Mouse (Mus musculus) gonadal fat pad, adult 2 months (tissue): ENCODE results near the gene Ajap1. TPM values are rescaled to one million over a fixed set of nuclear protein-coding genes. Genes with fewer than 3 reads are reported as not detected.

Experiments
- DNase-seq: peaks from one replicate; pipeline ENCODE4 v3.0.0-alpha.2; 2012; ENCODE audit warnings: low read depth
- polyA plus RNA-seq: library from polyadenylated mRNA; depleted of rRNA; stranded (reverse); fragments of >200 nt; gene quantifications from 2 replicates; pipeline ENCODE4 v1.2.3, GENCODE M21; 2012

Ajap1 gene
- polyA plus RNA-seq, 1 experiment: 0.43 TPM

GRCm38 (mm10) chr4:153453496-153453895 is 29.1 kb downstream of the Ajap1 start:
- DNase-seq: no peak

GRCm38 (mm10) chr4:153451516-153451915 is 31.1 kb downstream of the Ajap1 start:
- DNase-seq: no peak

GRCm38 (mm10) chr4:153442522-153442921 is 40.1 kb downstream of the Ajap1 start:
- no peak for DNase-seq

GRCm38 (mm10) chr4:153439868-153440267 is 42.7 kb downstream of the Ajap1 start:
- DNase-seq: no peak

DNA sequence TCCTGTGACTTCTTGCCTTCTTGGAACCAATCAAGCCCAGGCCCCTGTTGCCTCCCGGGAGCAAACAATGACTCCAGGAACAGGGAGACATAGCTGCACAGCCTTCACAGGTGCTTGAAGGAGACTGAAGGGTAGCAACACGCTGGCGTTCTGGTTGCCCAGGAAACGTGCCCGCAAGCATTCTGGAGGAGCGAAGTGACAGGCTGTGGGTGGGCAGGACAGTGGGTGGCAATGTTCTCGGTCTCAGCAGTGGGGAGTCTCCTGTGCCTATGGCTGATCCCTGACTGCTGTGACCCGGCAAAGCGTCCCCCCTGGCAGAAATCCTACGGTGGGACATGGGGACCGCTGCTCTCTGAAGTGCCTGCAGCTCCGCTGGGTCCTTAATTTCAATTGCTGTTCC is 43.6 kb downstream of the Ajap1 start:
- DNase-seq: no peak

DNA sequence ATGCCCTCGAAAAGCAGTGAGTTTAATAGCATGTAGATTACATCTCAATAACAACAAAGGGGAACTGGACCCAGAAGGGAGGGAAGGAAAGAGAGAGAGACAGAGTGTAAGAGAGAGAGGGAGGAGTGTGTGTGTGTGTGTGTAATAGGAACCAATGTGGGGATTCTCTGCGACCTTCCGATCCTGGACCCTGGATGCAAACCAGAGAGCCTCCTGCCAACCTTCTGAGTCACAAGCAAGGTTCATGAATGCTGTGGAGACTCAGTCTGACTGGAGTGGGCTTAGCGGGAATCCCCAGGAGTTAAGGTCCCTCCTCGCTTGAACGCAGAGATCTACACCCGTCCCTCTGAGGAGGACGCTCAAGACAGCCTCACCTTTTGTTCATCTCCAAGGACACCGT is 45.4 kb downstream of the Ajap1 start:
- DNase-seq: no peak

- no peak for DNase-seq
Observed at GRCm38 (mm10) chr4:153435917-153436316, 46.7 kb downstream of the Ajap1 start.

DNA sequence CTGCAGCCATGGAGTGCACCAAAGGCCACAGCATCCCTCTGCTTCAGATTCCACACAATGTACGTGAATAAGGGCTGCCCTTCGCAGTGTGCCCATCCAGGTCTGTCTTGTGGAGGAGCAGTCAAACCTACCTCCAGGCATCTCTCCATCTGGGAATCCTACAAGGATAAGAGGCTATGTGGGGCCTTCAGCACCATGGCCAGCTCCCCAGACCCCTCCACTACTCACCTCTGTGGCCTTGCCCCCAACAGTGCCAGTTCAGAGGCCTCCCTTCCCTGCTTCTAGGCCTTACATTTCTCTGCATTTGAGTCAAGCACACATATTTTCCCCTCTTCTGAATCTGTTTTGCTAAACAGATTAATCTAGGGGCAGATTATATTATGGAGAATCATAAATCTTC is 52.6 kb downstream of the Ajap1 start:
- no peak for DNase-seq

- DNase-seq: no peak
Observed at GRCm38 (mm10) chr4:153425961-153426656, 56.5 kb downstream of the Ajap1 start.

DNA sequence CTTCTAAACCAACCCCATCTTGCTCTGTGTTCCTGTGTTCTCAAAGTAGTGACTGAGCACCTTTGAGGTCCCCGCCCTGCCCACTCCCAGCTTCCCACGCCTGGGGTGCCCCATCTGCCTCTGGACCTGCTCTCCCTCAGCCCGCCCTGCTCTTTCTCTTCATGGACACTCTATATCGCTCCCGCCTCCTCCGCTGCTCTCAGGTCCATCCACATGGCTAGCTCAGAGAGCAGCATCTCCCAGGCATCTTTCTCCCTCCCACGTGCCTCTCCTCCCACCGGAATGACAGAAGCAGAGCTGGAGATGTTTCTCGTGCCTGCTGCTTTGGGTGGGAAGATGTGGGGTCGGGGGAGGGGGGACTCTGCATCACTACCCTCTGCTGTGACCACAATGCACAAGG is 58.3 kb downstream of the Ajap1 start:
- DNase-seq: no peak

DNA sequence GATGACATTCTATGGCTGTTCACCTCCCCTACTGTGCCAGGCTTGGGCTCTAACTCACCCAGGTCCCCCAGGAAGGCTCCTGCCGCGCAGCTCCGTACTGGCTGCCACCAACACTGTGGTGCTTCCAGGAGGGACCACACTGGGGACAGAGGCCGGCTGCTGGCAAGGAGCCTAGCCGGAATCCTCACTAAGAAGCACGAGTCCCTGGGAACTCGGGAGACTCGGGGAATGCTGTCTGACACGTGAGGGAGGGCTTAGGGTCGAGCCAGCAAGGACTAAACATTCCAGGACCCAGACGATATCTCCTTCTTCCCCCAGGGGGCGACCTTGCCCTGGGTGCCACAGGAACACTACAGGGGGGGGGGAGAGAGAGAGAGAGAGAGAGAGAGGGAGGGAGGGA is 64.7 kb downstream of the Ajap1 start:
- no peak for DNase-seq

- DNase-seq: no peak
Observed at GRCm38 (mm10) chr4:153417164-153417896, 65.3 kb downstream of the Ajap1 start.

GRCm38 (mm10) chr4:153416111-153416510 is 66.5 kb downstream of the Ajap1 start:
- no peak for DNase-seq

DNA sequence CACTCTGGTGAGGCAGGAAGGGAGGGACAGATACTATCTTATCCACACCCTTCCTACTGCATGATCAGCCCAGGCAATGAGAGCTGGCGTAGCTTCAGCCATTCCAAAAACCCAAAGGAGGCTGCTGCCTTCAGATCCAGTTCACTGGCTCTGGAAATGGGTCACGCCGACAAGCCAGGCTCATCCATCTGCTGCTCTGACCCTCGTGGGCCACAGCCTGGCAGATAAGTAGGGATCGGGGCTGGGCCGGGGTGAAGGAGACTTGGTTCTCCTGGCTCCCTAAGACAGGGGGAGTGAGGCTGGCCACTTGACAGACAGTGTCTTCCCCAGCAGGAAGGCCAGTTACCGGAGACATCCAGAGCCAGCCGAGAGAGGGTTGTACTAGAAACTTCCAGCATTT is 84.2 kb downstream of the Ajap1 start:
- no peak for DNase-seq

GRCm38 (mm10) chr4:153387478-153387877 is 95.1 kb downstream of the Ajap1 start:
- no peak for DNase-seq

DNA sequence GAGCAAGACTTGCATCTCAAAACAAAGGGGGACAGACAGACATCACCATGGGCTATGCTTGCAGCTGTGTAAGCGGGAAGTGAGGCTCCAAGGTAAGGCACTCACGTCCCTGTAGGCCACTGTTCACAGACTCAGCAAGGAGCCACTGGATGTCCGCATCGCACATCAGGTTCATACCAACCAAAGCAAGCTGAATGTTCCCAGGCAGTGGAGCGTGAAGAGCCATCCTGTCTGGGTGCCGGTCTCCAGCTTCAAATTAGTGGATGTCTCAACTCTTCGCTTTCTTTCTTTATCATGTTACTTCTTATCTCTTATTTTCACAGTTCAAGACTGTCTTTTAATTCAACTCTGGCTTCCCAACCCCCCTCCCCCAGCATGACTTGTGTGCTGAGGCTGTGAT is 101.2 kb downstream of the Ajap1 start:
- DNase-seq: no peak

DNA sequence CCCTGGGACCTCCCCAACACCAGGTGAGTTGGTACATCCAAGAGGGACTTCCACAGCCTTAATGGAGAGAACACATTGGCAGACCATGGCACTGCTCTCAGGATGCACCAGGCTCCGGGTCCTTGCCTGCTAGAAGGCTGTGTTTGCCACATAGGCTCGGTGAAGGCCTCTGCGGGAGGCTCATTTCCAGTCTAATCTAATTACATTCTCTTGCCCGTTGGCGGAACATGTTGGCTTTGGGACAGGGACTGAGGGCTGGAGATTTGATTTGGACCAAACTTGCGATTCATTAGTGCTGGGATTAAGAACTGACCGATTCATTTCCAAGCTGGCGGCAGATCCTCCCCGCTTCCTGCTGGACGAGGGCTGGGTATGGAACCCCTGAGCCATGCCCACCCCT is 101.7 kb downstream of the Ajap1 start:
- DNase-seq: no peak

DNA sequence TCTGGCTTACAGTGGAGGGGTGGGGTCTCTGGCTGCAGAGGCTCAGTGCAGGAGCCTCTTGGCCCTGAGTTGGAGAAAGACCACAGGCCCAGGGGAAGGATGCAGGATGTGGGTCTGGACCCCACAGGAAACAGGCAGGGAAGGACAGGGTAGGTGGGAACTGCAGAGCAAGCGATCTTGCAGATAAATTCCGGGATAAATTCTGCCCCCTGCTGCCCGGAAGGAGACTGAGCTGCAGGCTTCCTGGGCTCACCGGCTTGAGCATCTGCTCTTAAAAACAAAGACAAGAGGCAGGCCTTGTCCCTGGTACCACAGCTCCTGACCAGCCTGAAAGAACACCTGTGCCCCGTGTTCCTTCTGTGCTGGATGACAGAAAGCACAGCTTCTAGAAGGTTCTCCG is 104.6 kb downstream of the Ajap1 start:
- DNase-seq: no peak

GRCm38 (mm10) chr4:153374233-153374632 is 108.4 kb downstream of the Ajap1 start:
- DNase-seq: no peak

GRCm38 (mm10) chr4:153373125-153373524 is 109.5 kb downstream of the Ajap1 start:
- no peak for DNase-seq

- DNase-seq: no peak
Observed at GRCm38 (mm10) chr4:153368620-153369159, 113.9 kb downstream of the Ajap1 start.

DNA sequence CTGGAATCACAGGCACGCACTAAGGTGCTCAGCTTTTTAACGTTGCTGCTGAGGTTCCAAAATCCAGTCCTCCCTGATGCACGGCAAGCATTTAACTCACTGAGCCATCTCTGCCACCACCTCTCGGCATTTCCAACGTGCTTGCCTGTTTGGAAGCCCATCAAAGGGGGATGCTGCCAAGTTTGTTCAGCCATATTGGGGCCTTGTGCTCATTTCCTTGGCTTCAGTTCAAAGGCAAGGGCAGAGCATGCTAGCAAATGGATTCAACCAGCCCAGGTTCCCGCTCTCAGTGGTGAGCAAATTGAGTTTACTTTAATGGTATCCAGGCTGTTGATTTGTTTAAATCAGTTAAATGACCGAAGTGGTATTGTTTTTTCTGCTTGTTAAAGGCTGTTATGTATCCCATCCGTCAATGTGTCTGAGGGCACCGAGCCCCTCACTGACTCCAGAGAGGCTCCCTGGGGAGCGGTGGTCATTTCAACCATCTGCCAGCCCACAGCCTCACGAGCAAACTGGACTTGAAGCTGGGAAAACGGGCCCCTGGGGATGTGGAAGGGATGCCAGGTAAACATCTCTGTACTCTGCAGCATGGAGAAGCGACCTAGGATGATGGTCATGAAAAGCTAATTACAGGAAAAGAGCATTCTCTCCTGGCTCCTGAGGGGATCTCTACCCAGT is 121.6 kb downstream of the Ajap1 start:
- no peak for DNase-seq

- DNase-seq: no peak
Observed at GRCm38 (mm10) chr4:153358243-153358550, 124.4 kb downstream of the Ajap1 start.
